Mouse (Mus musculus) hindbrain, embryonic 13.5 days (tissue): ENCODE data around the gene Arsb. TPM values are rescaled to one million over a fixed set of nuclear protein-coding genes. Genes with fewer than 3 reads are reported as not detected.

ENCODE experiments used
- ATAC-seq: fragments of 200-750 bp; cut with Nextera tagmentation; 2 replicates; pipeline ENCODE4 v1.8.0; 2017; ENCODE audit warnings: moderate TSS enrichment; ENCODE audit not compliant: low FRiP score
- H3K27ac ChIP-seq: fragments of 300-500 bp; sonication (generic); 2 replicates; pipeline ENCODE4 v1.5.1; 2015; ENCODE audit warnings: inconsistent platforms, mild to moderate bottlenecking, moderate library complexity
- H3K27me3 ChIP-seq: fragments of 300-500 bp; sonication (generic); 2 replicates; pipeline ENCODE4 v1.6.1; 2015; ENCODE audit warnings: mild to moderate bottlenecking, inconsistent platforms
- H3K36me3 ChIP-seq: fragments of 300-500 bp; sonication (generic); 2 replicates; pipeline ENCODE4 v1.6.1; 2015; ENCODE audit warnings: mild to moderate bottlenecking, inconsistent platforms
- H3K4me1 ChIP-seq: fragments of 300-500 bp; sonication (generic); replicated peaks from 2 replicates; pipeline ENCODE4 v1.6.1; 2015; ENCODE audit warnings: inconsistent platforms
- H3K4me2 ChIP-seq: fragments of 300-500 bp; sonication (generic); 2 replicates; pipeline ENCODE4 v1.6.1; 2015; ENCODE audit warnings: inconsistent platforms, mild to moderate bottlenecking, moderate library complexity
- H3K4me3 ChIP-seq: fragments of 300-500 bp; sonication (generic); 2 replicates; pipeline ENCODE4 v1.5.1; 2015; ENCODE audit warnings: mild to moderate bottlenecking, inconsistent platforms
- H3K9ac ChIP-seq: fragments of 300-500 bp; sonication (generic); 2 replicates; pipeline ENCODE4 v1.6.1; 2015; ENCODE audit warnings: mild to moderate bottlenecking, inconsistent platforms
- H3K9me3 ChIP-seq: fragments of 300-500 bp; sonication (generic); 2 replicates; pipeline ENCODE4 v1.6.1; 2016; ENCODE audit warnings: inconsistent platforms
- WGBS: fragments of 180-500 bp; shearing (Covaris S2); methylation state at CpG from one replicate; pipeline ENCODE4 v1.1.7; 2015; 5-methylcytosine and 5-hydroxymethylcytosine counted together
- polyA plus RNA-seq: library from polyadenylated mRNA; unstranded; fragments of >200 nt; fragmentation: Nextera tagmentation; extraction: Ambion mirVana; gene quantifications from 2 replicates; pipeline ENCODE4 v1.2.1, GENCODE M21; 2015

Gene Arsb
- polyA plus RNA-seq, 1 experiment from 2014 or later, result 6.1 TPM

- Histone ChIP-seq H3K9me3 (no peaks in the 10 kb centered on the region), H3K4me2 (no peak overlapping the region), H3K4me3 (no peak overlapping the region), H3K36me3 (no peaks in the 10 kb centered on the region), H3K4me1 (peaks cover 7% of the 10 kb centered on the region; the same call in 1 of the 2 replicates), H3K27me3 (no peaks in the 10 kb centered on the region), H3K9ac (0 out of 2 replicates have a peak overlapping the region, but pooled peaks have one; percentile 26), H3K27ac (no peak overlapping the region)
- no peak for ATAC-seq
- 67% methylated on average over 14 of the region's 14 CpGs for WGBS
Observed at GRCm38 (mm10) chr13:93852419-93853138, 81.1 kb downstream of the Arsb start.

GRCm38 (mm10) chr13:93853767-93854166, 82.3 kb downstream of the Arsb start:
- Histone ChIP-seq H3K9me3 (no peaks in the 10 kb centered on the region), H3K4me2 (no peak overlapping the region), H3K9ac (no peak overlapping the region), H3K4me1 (peaks cover 7% of the 10 kb centered on the region; the same call in 1 of the 2 replicates), H3K4me3 (no peak overlapping the region), H3K27me3 (no peaks in the 10 kb centered on the region), H3K36me3 (no peaks in the 10 kb centered on the region), H3K27ac (no peak overlapping the region)
- 90% methylated on average over 6 of the region's 6 CpGs for WGBS
- no peak for ATAC-seq

- no peak for ATAC-seq
- Histone ChIP-seq H3K4me1 (peaks cover 7% of the 10 kb centered on the region; the same call in 1 of the 2 replicates), H3K9me3 (no peaks in the 10 kb centered on the region), H3K36me3 (no peaks in the 10 kb centered on the region), H3K27ac (no peak overlapping the region), H3K4me2 (no peak overlapping the region), H3K27me3 (no peaks in the 10 kb centered on the region), H3K9ac (no peak overlapping the region), H3K4me3 (no peak overlapping the region)
- WGBS, result 91% methylated on average over 8 of the region's 8 CpGs
Observed at GRCm38 (mm10) chr13:93854325-93854724, 82.9 kb downstream of the Arsb start.

GRCm38 (mm10) chr13:93854966-93855562, 83.6 kb downstream of the Arsb start:
- Histone ChIP-seq H3K27ac (no peak overlapping the region), H3K4me2 (no peak overlapping the region), H3K36me3 (no peaks in the 10 kb centered on the region), H3K4me1 (peaks cover 7% of the 10 kb centered on the region; the same call in 1 of the 2 replicates), H3K9me3 (no peaks in the 10 kb centered on the region), H3K27me3 (no peaks in the 10 kb centered on the region), H3K9ac (no peak overlapping the region), H3K4me3 (no peak overlapping the region)
- WGBS, result 88% methylated on average over 3 of the region's 3 CpGs
- no peak for ATAC-seq

- no peak overlapping the region for H3K27ac ChIP-seq
- no peaks in the 10 kb centered on the region for H3K36me3 ChIP-seq
- no peaks in the 10 kb centered on the region for H3K27me3 ChIP-seq
- no peak overlapping the region for H3K4me3 ChIP-seq
- ATAC-seq, result no peak
- H3K9me3 ChIP-seq, result no peaks in the 10 kb centered on the region
- H3K4me2 ChIP-seq, result no peak overlapping the region
- H3K9ac ChIP-seq, result no peak overlapping the region
- WGBS, result 49% methylated on average over 11 of the region's 11 CpGs
- H3K4me1 ChIP-seq, result peaks cover 7% of the 10 kb centered on the region; the same call in 1 of the 2 replicates
Observed at GRCm38 (mm10) chr13:93855701-93856183, 84.3 kb downstream of the Arsb start.

GRCm38 (mm10) chr13:93861211-93861610, 89.8 kb downstream of the Arsb start:
- H3K4me2 ChIP-seq, result no peak overlapping the region
- no peak for ATAC-seq
- no peaks in the 10 kb centered on the region for H3K9me3 ChIP-seq
- no peaks in the 10 kb centered on the region for H3K36me3 ChIP-seq
- no peaks in the 10 kb centered on the region for H3K4me1 ChIP-seq
- H3K4me3 ChIP-seq, result no peak overlapping the region
- no peak overlapping the region for H3K27ac ChIP-seq
- H3K27me3 ChIP-seq, result no peaks in the 10 kb centered on the region
- 81% methylated on average over 2 of the region's 2 CpGs for WGBS
- H3K9ac ChIP-seq, result no peak overlapping the region

GRCm38 (mm10) chr13:93864066-93864740, 92.8 kb downstream of the Arsb start:
- H3K36me3 ChIP-seq, result peaks cover 6% of the 10 kb centered on the region; the same call in 1 of the 2 replicates
- H3K9ac ChIP-seq, result no peak overlapping the region
- 69% methylated on average over 8 of the region's 8 CpGs for WGBS
- no peaks in the 10 kb centered on the region for H3K9me3 ChIP-seq
- no peak overlapping the region for H3K27ac ChIP-seq
- H3K4me1 ChIP-seq, result no peaks in the 10 kb centered on the region
- H3K4me3 ChIP-seq, result no peak overlapping the region
- no peaks in the 10 kb centered on the region for H3K27me3 ChIP-seq
- H3K4me2 ChIP-seq, result no peak overlapping the region
- ATAC-seq, result no peak

GRCm38 (mm10) chr13:93866638-93867037, 95.2 kb downstream of the Arsb start:
- no peaks in the 10 kb centered on the region for H3K4me1 ChIP-seq

GRCm38 (mm10) chr13:93871681-93872080, 100.3 kb downstream of the Arsb start:
- no peak for ATAC-seq
- peaks cover 6% of the 10 kb centered on the region; the same call in 1 of the 2 replicates for H3K36me3 ChIP-seq
- H3K27me3 ChIP-seq, result no peaks in the 10 kb centered on the region

More at GRCm38 (mm10) chr13:93866638-93867037, 95.2 kb downstream of the Arsb start:
- no peak overlapping the region for H3K4me3 ChIP-seq
- 82% methylated on average over 5 of the region's 5 CpGs for WGBS
- no peak for ATAC-seq
- no peaks in the 10 kb centered on the region for H3K27me3 ChIP-seq
- no peaks in the 10 kb centered on the region for H3K9me3 ChIP-seq
- H3K27ac ChIP-seq, result no peak overlapping the region
- H3K36me3 ChIP-seq, result peaks cover 6% of the 10 kb centered on the region; the same call in 1 of the 2 replicates
- no peak overlapping the region for H3K9ac ChIP-seq
- H3K4me2 ChIP-seq, result no peak overlapping the region

GRCm38 (mm10) chr13:93872591-93872990, 101.2 kb downstream of the Arsb start:
- Histone ChIP-seq H3K4me1 (no peaks in the 10 kb centered on the region), H3K27ac (no peak overlapping the region), H3K9ac (no peak overlapping the region), H3K4me3 (no peak overlapping the region), H3K27me3 (no peaks in the 10 kb centered on the region), H3K36me3 (peaks cover 6% of the 10 kb centered on the region; the same call in 1 of the 2 replicates), H3K4me2 (no peak overlapping the region), H3K9me3 (no peaks in the 10 kb centered on the region)
- WGBS, result 84% methylated on average over 6 of the region's 6 CpGs
- no peak for ATAC-seq

More at GRCm38 (mm10) chr13:93871681-93872080, 100.3 kb downstream of the Arsb start:
- H3K4me1 ChIP-seq, result no peaks in the 10 kb centered on the region
- H3K9me3 ChIP-seq, result no peaks in the 10 kb centered on the region
- no peak overlapping the region for H3K4me2 ChIP-seq
- H3K9ac ChIP-seq, result no peak overlapping the region
- 90% methylated on average over 10 of the region's 10 CpGs for WGBS
- no peak overlapping the region for H3K27ac ChIP-seq
- no peak overlapping the region for H3K4me3 ChIP-seq

- WGBS, result 90% methylated on average over 2 of the region's 2 CpGs
- Histone ChIP-seq H3K36me3 (no peaks in the 10 kb centered on the region), H3K4me3 (no peak overlapping the region), H3K4me1 (no peaks in the 10 kb centered on the region; the same call in 1 of the 2 replicates), H3K9ac (no peak overlapping the region), H3K9me3 (no peaks in the 10 kb centered on the region), H3K27ac (no peak overlapping the region), H3K27me3 (no peaks in the 10 kb centered on the region), H3K4me2 (no peak overlapping the region)
- no peak for ATAC-seq
Observed at GRCm38 (mm10) chr13:93877924-93878323, 106.5 kb downstream of the Arsb start.

GRCm38 (mm10) chr13:93879426-93879825, 108.0 kb downstream of the Arsb start:
- Histone ChIP-seq H3K4me1 (no peaks in the 10 kb centered on the region; the same call in 1 of the 2 replicates), H3K27ac (no peak overlapping the region), H3K9me3 (no peaks in the 10 kb centered on the region), H3K4me3 (no peak overlapping the region), H3K27me3 (no peaks in the 10 kb centered on the region), H3K36me3 (no peaks in the 10 kb centered on the region), H3K4me2 (no peak overlapping the region), H3K9ac (no peak overlapping the region)
- 87% methylated on average over 5 of the region's 5 CpGs for WGBS
- no peak for ATAC-seq
